Comparison of ENCODE assay signal across 15 mouse cellular contexts in the genomic region with DNA sequence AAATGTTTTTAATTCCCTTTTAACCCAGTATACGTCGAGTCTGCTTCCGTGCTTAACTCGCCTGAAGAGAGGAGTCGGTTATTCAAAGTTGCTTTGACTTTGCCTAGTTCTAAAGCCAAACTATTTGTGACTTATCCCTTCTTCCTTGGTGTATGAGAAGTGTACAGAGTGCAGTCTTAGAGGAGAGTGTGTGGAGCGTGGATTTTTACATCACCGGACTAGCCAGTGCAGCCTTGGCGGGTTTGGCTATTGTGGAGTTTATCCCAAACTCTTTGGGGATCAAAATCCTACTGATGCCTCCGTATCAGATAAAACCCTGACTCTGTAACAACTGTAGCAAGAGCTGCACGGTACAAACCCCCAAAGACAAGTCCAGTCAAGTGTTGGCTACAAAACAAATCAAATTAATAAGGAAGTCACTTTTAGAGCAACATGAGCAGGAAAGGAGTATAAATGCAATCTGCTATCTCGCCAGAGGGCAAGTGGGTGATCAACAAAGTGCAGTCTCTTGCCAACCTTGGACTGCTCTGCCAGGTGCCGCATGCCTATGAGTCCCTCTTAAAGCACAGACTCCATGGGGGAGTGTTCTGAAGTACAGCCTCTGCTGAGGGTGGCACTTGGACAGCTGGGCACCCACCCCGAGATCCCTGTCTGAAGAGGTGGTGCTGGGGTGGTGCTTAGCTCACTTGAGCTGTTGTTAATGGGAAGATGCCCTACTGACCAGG. TPM values are rescaled to one million over a fixed set of nuclear protein-coding genes. Genes with fewer than 3 reads are reported as not detected.
A peak's percentile ranks its signal among the peaks of the same experiment; 100 is the strongest.
DNase-seq lines count a peak whose midpoint lies in the region; ATAC-seq and TF ChIP-seq lines count a peak whose summit lies in the region.
"Not testable (repeated sequence)": the region's sequence is repeated elsewhere in the genome, so short reads cannot be mapped to it uniquely, and the experiment has no call there.
"Had no signal": no experiment of that assay in that cellular context is flagged by ENCODE, and none has a peak within 500 bp of the region (broad histone marks: within the 10 kb centered on the region; RNA-seq: fewer than 3 reads in every experiment).

No protein-coding gene starts in this region.

- TF ChIP-seq CTCF in hindbrain, postnatal 0 days (IDR thresholded peaks at IDR 0.05; ENCODE audit: low read depth): not testable (repeated sequence)

- not testable (repeated sequence) for H3K4me3 ChIP-seq in embryonic facial prominence, embryonic 15.5 days (replicated peaks); heart, embryonic 12.5 days; hindbrain, postnatal 0 days (ENCODE audit: low read length); kidney, embryonic 16.5 days (ENCODE audit: low read length); midbrain, embryonic 11.5 days (ENCODE audit: low read depth, low read length); neural tube, embryonic 15.5 days (replicated peaks)
- H3K4me3 ChIP-seq in limb, embryonic 15.5 days: peak overlapping the region; percentile 11

- H3K9me3 ChIP-seq in embryonic facial prominence, embryonic 15.5 days (replicated peaks); heart, embryonic 12.5 days (replicated peaks); hindbrain, postnatal 0 days (ENCODE audit: low read length); kidney, embryonic 16.5 days (ENCODE audit: low read length); limb, embryonic 15.5 days; midbrain, embryonic 11.5 days (ENCODE audit: control insufficient read depth, low read length); neural tube, embryonic 15.5 days (replicated peaks): not testable (repeated sequence)

- 42% methylated on average over 13 of the region's 13 CpGs for WGBS in embryonic facial prominence, embryonic 15.5 days
- WGBS in heart, embryonic 12.5 days: 59% methylated on average over 13 of the region's 13 CpGs
- 62% methylated on average over 13 of the region's 13 CpGs for WGBS in hindbrain, postnatal 0 days
- WGBS in kidney, embryonic 16.5 days: 58% methylated on average over 13 of the region's 13 CpGs
- WGBS in limb, embryonic 15.5 days: 46% methylated on average over 13 of the region's 13 CpGs
- 64% methylated on average over 13 of the region's 13 CpGs for WGBS in midbrain, embryonic 11.5 days
- WGBS in neural tube, embryonic 15.5 days: 67% methylated on average over 13 of the region's 13 CpGs

- not testable (repeated sequence) for H3K4me1 ChIP-seq in embryonic facial prominence, embryonic 15.5 days; heart, embryonic 12.5 days (replicated peaks); hindbrain, postnatal 0 days (ENCODE audit: insufficient read depth, low read length); kidney, embryonic 16.5 days (ENCODE audit: insufficient read depth, low read length); limb, embryonic 15.5 days; midbrain, embryonic 11.5 days (ENCODE audit: control insufficient read depth, insufficient read depth, low read length); neural tube, embryonic 15.5 days

- not testable (repeated sequence) for H3K27ac ChIP-seq in embryonic facial prominence, embryonic 15.5 days (replicated peaks); heart, embryonic 12.5 days (ENCODE audit: poor library complexity, severe bottlenecking); hindbrain, postnatal 0 days; kidney, embryonic 16.5 days (ENCODE audit: low read length); limb, embryonic 15.5 days; midbrain, embryonic 11.5 days (ENCODE audit: low read depth, low read length); neural tube, embryonic 15.5 days (replicated peaks)

- not testable (repeated sequence) for H3K9ac ChIP-seq in embryonic facial prominence, embryonic 15.5 days; heart, embryonic 12.5 days; hindbrain, postnatal 0 days (replicated peaks; ENCODE audit: low read length); kidney, embryonic 16.5 days (replicated peaks; ENCODE audit: low read length); limb, embryonic 15.5 days; neural tube, embryonic 15.5 days (replicated peaks)
- 0 out of 2 replicates have a peak overlapping the region, but pooled peaks have one; percentile 20 for H3K9ac ChIP-seq in midbrain, embryonic 11.5 days (ENCODE audit: low read length)

- not testable (repeated sequence) for H3K36me3 ChIP-seq in embryonic facial prominence, embryonic 15.5 days; heart, embryonic 12.5 days; hindbrain, postnatal 0 days (ENCODE audit: insufficient read depth, low read length); kidney, embryonic 16.5 days (ENCODE audit: insufficient read depth, low read length); limb, embryonic 15.5 days; midbrain, embryonic 11.5 days (ENCODE audit: control insufficient read depth, insufficient read depth, low read length); neural tube, embryonic 15.5 days

- peak overlapping the region; percentile 31 for H3K4me2 ChIP-seq in embryonic facial prominence, embryonic 15.5 days (replicated peaks)
- H3K4me2 ChIP-seq in heart, embryonic 12.5 days: peak overlapping the region; percentile 54
- peak overlapping the region; percentile 40 for H3K4me2 ChIP-seq in hindbrain, postnatal 0 days (ENCODE audit: low read depth, low read length)
- H3K4me2 ChIP-seq in kidney, embryonic 16.5 days (replicated peaks; ENCODE audit: low read depth, low read length): peak overlapping the region; percentile 30; the same call in 1 of the 2 replicates
- H3K4me2 ChIP-seq in limb, embryonic 15.5 days: peak overlapping the region; percentile 36
- H3K4me2 ChIP-seq in midbrain, embryonic 11.5 days: peak overlapping the region; percentile 32
- peak overlapping the region; percentile 46 for H3K4me2 ChIP-seq in neural tube, embryonic 15.5 days

- not testable (repeated sequence) for H3K27me3 ChIP-seq in embryonic facial prominence, embryonic 15.5 days; heart, embryonic 12.5 days (replicated peaks); hindbrain, postnatal 0 days (ENCODE audit: insufficient read depth, low read length); kidney, embryonic 16.5 days (ENCODE audit: insufficient read depth, low read length); limb, embryonic 15.5 days; midbrain, embryonic 11.5 days (ENCODE audit: control insufficient read depth, insufficient read depth, low read length); neural tube, embryonic 15.5 days (replicated peaks)

- DNase-seq in adrenal gland, postnatal 10 days: peak; percentile 20
- DNase-seq in hindbrain, postnatal 0 days (ENCODE audit: low spot score); midbrain, embryonic 11.5 days (ENCODE audit: low spot score, missing footprints): not testable (repeated sequence)

- not testable (repeated sequence) for ATAC-seq in embryonic facial prominence, embryonic 15.5 days (ENCODE audit: insufficient number of reproducible peaks, low FRiP score, low TSS enrichment, low read depth); heart, embryonic 12.5 days (ENCODE audit: insufficient number of reproducible peaks, low FRiP score); hindbrain, postnatal 0 days; kidney, embryonic 16.5 days (ENCODE audit: low FRiP score, low TSS enrichment); limb, embryonic 15.5 days (ENCODE audit: insufficient number of reproducible peaks, low FRiP score, low TSS enrichment, low read depth); midbrain, embryonic 11.5 days (ENCODE audit: low FRiP score)
- peak; percentile 47 for ATAC-seq in neural tube, embryonic 15.5 days (ENCODE audit: low FRiP score)

RNA-seq across cellular contexts. Expression of a gene that starts 3.7 kb away (rescaled TPM):
- total RNA-seq in adrenal gland, postnatal 10 days (2021): under 1 TPM; 0.15 to 0.18 TPM
- 3.3 and 4.2 TPM in 2 replicates for polyA plus RNA-seq in embryonic facial prominence, embryonic 15.5 days (2015; fragmentation: Nextera tagmentation; extraction: Ambion mirVana)
- not detected in 2 replicates for polyA plus RNA-seq in heart, embryonic 12.5 days (2016; fragmentation: Nextera tagmentation; extraction: Ambion mirVana)
- not detected in 2 replicates for total RNA-seq in hindbrain, postnatal 0 days (2014; rRNA removed)
- polyA plus RNA-seq in hindbrain, postnatal 0 days (2015; fragmentation: Nextera tagmentation; extraction: Ambion mirVana): not detected in 2 replicates
- not detected in 2 replicates for polyA plus RNA-seq in kidney, embryonic 16.5 days (2015; fragmentation: Nextera tagmentation; extraction: Ambion mirVana)
- 6.3 and 9.1 TPM in 2 replicates for polyA plus RNA-seq in limb, embryonic 15.5 days (2015; fragmentation: Nextera tagmentation; extraction: Ambion mirVana)
- polyA plus RNA-seq in midbrain, embryonic 11.5 days (2014; fragmentation: Nextera tagmentation; extraction: Ambion mirVana): not detected in 2 replicates
- not detected in 2 replicates for polyA plus RNA-seq in neural tube, embryonic 15.5 days (2015; fragmentation: Nextera tagmentation; extraction: Ambion mirVana)
- total RNA-seq: adrenal gland, postnatal 25 days; gastrocnemius, adult 18-20 months; left cerebral cortex, postnatal 14 days had no signal
- polyA plus RNA-seq: cortical plate, adult 2 months; lung, embryonic 15.5 days had no signal

RNA-seq across cellular contexts. Expression of a gene that starts 29.6 kb away (rescaled TPM):
- not detected for total RNA-seq in adrenal gland, postnatal 10 days (2021)
- 1.4 and 1.8 TPM in 2 replicates for polyA plus RNA-seq in embryonic facial prominence, embryonic 15.5 days (2015; fragmentation: Nextera tagmentation; extraction: Ambion mirVana)
- not detected in 2 replicates for polyA plus RNA-seq in heart, embryonic 12.5 days (2016; fragmentation: Nextera tagmentation; extraction: Ambion mirVana)
- total RNA-seq in hindbrain, postnatal 0 days (2014; rRNA removed): not detected in 2 replicates
- not detected in 2 replicates for polyA plus RNA-seq in hindbrain, postnatal 0 days (2015; fragmentation: Nextera tagmentation; extraction: Ambion mirVana)
- not detected in 2 replicates for polyA plus RNA-seq in kidney, embryonic 16.5 days (2015; fragmentation: Nextera tagmentation; extraction: Ambion mirVana)
- polyA plus RNA-seq in limb, embryonic 15.5 days (2015; fragmentation: Nextera tagmentation; extraction: Ambion mirVana): 0.92 and 2.7 TPM in 2 replicates
- not detected in 2 replicates for polyA plus RNA-seq in midbrain, embryonic 11.5 days (2014; fragmentation: Nextera tagmentation; extraction: Ambion mirVana)
- not detected in 2 replicates for polyA plus RNA-seq in neural tube, embryonic 15.5 days (2015; fragmentation: Nextera tagmentation; extraction: Ambion mirVana)
- total RNA-seq: adrenal gland, postnatal 25 days; gastrocnemius, adult 18-20 months; heart, adult 8-10 months; left cerebral cortex, postnatal 14 days had no signal
- polyA plus RNA-seq: cortical plate, adult 2 months; lung, embryonic 15.5 days; thymus, postnatal 0 days had no signal

RNA-seq across cellular contexts. Expression of a gene that starts 32.6 kb away (rescaled TPM):
- not detected for total RNA-seq in adrenal gland, postnatal 10 days (2021)
- polyA plus RNA-seq in embryonic facial prominence, embryonic 15.5 days (2015; fragmentation: Nextera tagmentation; extraction: Ambion mirVana): 3.6 and 4.4 TPM in 2 replicates
- not detected in 2 replicates for polyA plus RNA-seq in heart, embryonic 12.5 days (2016; fragmentation: Nextera tagmentation; extraction: Ambion mirVana)
- not detected in 2 replicates for total RNA-seq in hindbrain, postnatal 0 days (2014; rRNA removed)
- not detected in 2 replicates for polyA plus RNA-seq in hindbrain, postnatal 0 days (2015; fragmentation: Nextera tagmentation; extraction: Ambion mirVana)
- 0.36 and 0.40 TPM in 2 replicates for polyA plus RNA-seq in kidney, embryonic 16.5 days (2015; fragmentation: Nextera tagmentation; extraction: Ambion mirVana)
- 2.5 and 4.3 TPM in 2 replicates for polyA plus RNA-seq in limb, embryonic 15.5 days (2015; fragmentation: Nextera tagmentation; extraction: Ambion mirVana)
- polyA plus RNA-seq in midbrain, embryonic 11.5 days (2014; fragmentation: Nextera tagmentation; extraction: Ambion mirVana): not detected in 2 replicates
- not detected in 2 replicates for polyA plus RNA-seq in neural tube, embryonic 15.5 days (2015; fragmentation: Nextera tagmentation; extraction: Ambion mirVana)
- total RNA-seq: adrenal gland, postnatal 25 days; gastrocnemius, adult 18-20 months; heart, adult 8-10 months; left cerebral cortex, postnatal 14 days had no signal
- polyA plus RNA-seq: cortical plate, adult 2 months; lung, embryonic 15.5 days had no signal
